Mouse (Mus musculus) thymus, adult 2 months (tissue): Measurements from ENCODE around the gene Sipa1.
A peak's percentile ranks its signal among the peaks of the same experiment; 100 is the strongest.

Source experiments
- CTCF ChIP-seq: fragments of 200-500 bp; IDR thresholded peaks from 2 replicates; pipeline ENCODE4 v1.5.1; 2012; ENCODE audit warnings: mild to moderate bottlenecking, control low read depth, low read length, moderate library complexity, borderline replicate concordance; ENCODE audit not compliant: control insufficient read depth, poor library complexity, insufficient read depth; ENCODE audit errors: extremely low read depth
- POLR2A ChIP-seq: fragments of 200-500 bp; IDR thresholded peaks from 2 replicates; pipeline ENCODE4 v1.6.1; 2012; ENCODE audit warnings: mild to moderate bottlenecking, low read length, control low read depth, moderate library complexity; ENCODE audit not compliant: control insufficient read depth, poor library complexity, insufficient read depth; ENCODE audit errors: extremely low read depth

DNA sequence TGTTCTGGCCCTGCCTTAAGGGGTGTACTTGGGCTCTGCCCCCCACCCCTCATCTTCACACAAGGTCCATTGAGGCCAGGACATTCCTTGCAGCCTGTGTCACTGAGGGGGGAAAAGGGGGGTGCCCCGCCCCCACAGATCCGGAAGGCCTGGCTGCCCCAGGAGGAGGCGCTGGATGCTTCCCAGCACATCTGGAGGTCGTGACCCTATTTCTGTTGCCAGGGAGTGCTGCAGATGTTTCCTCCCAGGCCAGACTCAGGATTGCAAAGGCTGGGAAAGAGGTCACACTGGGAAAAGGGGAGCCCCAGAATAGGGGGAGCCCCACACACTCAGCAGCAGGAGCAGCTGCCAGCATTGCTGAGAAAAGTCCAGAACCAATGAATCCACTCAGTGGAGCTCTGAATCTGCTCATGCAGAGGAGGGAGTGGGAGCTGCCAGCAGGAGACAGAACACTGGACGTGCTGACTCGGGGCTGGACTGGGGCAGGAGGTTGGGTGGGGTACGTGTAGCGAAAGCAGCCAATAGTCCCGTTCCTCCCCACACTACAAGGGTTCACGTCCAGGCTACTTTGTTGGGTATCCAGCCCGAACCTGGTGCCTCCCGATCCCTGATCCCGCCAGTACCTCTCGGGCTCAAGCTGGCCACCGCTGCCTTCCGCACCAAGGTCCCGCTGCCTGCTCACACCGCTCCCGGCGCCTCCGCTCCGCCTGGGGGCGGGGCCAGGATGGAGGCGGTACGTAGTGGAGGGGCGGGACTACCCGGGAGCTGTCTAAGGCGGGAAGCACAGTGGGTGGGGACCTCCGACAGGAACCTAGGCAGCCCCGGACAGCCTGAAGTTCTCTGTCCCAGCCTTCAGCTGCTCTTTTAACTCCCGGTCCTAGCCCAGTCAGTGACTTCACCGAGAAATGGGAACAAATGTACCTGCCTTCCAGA, at the start of gene Sipa1:
- peak; percentile 92 for TF ChIP-seq POLR2A
- peak; percentile 57; the same call in 1 of the 2 replicates for TF ChIP-seq CTCF
